Mouse (Mus musculus) limb, embryonic 15.5 days (tissue): ENCODE results near the gene Srcin1. TPM values are rescaled to one million over a fixed set of nuclear protein-coding genes. Genes with fewer than 3 reads are reported as not detected.

Experiments used
- ATAC-seq: fragments of 200-750 bp; cut with Nextera tagmentation; 2 replicates; pipeline ENCODE4 v1.8.0; 2017; ENCODE audit warnings: low read depth, moderate TSS enrichment; ENCODE audit not compliant: insufficient number of reproducible peaks, low FRiP score, low TSS enrichment
- H3K27ac ChIP-seq: fragments of 300-500 bp; sonication (generic); 2 replicates; pipeline ENCODE4 v1.5.1; 2015; ENCODE audit warnings: moderate library complexity, mild to moderate bottlenecking, inconsistent platforms
- H3K27me3 ChIP-seq: fragments of 300-500 bp; sonication (generic); 2 replicates; pipeline ENCODE4 v1.6.1; 2015; ENCODE audit warnings: inconsistent platforms
- H3K36me3 ChIP-seq: fragments of 300-500 bp; sonication (generic); 2 replicates; pipeline ENCODE4 v1.6.1; 2015; ENCODE audit warnings: inconsistent platforms
- H3K4me1 ChIP-seq: fragments of 300-500 bp; sonication (generic); 2 replicates; pipeline ENCODE4 v1.6.1; 2015; ENCODE audit warnings: inconsistent platforms
- H3K4me2 ChIP-seq: fragments of 300-500 bp; sonication (generic); 2 replicates; pipeline ENCODE4 v1.6.1; 2015; ENCODE audit warnings: mild to moderate bottlenecking, inconsistent platforms
- H3K4me3 ChIP-seq: fragments of 300-500 bp; sonication (generic); 2 replicates; pipeline ENCODE4 v1.5.1; 2015; ENCODE audit warnings: mild to moderate bottlenecking, inconsistent platforms
- H3K9ac ChIP-seq: fragments of 300-500 bp; sonication (generic); 2 replicates; pipeline ENCODE4 v1.6.1; 2015; ENCODE audit warnings: inconsistent platforms
- H3K9me3 ChIP-seq: fragments of 300-500 bp; sonication (generic); 2 replicates; pipeline ENCODE4 v1.6.1; 2016; ENCODE audit warnings: inconsistent platforms
- WGBS: fragments of 180-500 bp; shearing (Covaris S2); methylation state at CpG from one replicate; pipeline ENCODE4 v1.1.7; 2015; 5-methylcytosine and 5-hydroxymethylcytosine counted together
- polyA plus RNA-seq: library from polyadenylated mRNA; unstranded; fragments of >200 nt; fragmentation: Nextera tagmentation; extraction: Ambion mirVana; gene quantifications from 2 replicates; pipeline ENCODE4 v1.2.1, GENCODE M21; 2015

The Srcin1 gene
- polyA plus RNA-seq, 1 experiment from 2014 or later: 0.92 TPM

DNA sequence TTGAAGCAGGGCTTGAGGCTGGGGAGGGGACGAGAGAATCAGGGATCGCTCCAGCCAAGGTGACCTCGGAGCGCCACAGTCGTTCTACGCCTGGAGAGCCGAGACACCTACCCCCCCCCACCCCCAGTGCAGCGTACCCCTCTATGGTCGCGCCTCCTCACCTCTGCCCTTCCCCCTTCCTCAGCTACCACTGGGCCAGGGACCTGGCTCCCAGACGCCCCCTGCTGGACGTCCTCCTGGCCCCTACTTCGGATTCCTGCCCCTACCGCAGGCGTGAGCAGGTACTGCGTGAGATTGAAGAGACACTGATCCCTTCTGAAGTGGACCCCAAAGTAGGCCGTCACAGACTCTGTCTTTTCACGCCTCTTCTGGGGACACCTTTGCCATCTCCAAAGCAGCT is 348 bp downstream of the Srcin1 start:
- no peaks in the 10 kb centered on the region for H3K36me3 ChIP-seq
- peaks cover 63% of the 10 kb centered on the region for H3K27me3 ChIP-seq
- H3K27ac ChIP-seq: no peak overlapping the region
- peak overlapping the region; percentile 61 for H3K4me3 ChIP-seq
- 2% methylated on average over 18 of the region's 18 CpGs for WGBS
- peaks cover 73% of the 10 kb centered on the region for H3K4me1 ChIP-seq
- no peaks in the 10 kb centered on the region for H3K9me3 ChIP-seq
- ATAC-seq: 0 out of 2 replicates have a peak, but pooled peaks have one; percentile 17
- H3K4me2 ChIP-seq: peak overlapping the region; percentile 99
- peak overlapping the region; percentile 47; the same call in 1 of the 2 replicates for H3K9ac ChIP-seq

DNA sequence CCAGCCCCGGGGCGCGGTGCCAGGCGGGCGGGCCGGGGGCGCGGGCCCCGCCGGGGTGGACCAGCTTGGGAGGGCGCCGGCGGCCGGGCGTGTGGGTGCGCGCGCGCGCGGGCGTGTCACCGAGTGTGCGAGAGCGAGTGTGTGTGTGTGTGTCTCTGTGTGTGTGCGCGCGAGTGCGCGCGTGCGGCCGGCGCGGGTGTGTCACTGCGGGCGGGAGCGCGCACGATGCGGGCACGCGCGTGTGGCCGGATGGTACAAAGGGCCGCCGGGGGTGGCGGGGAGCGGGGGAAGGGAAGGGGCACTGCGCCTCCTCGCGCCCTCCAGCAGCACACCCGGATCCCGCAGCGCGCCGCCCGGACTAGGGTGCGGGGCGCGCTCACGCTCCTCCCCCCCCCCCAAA is 911 bp downstream of the Srcin1 start:
- ATAC-seq: 0 out of 2 replicates have a peak, but pooled peaks have one; percentile 3
- Histone ChIP-seq H3K9me3 (no peaks in the 10 kb centered on the region), H3K4me3 (peak overlapping the region; percentile 61), H3K9ac (peak overlapping the region; percentile 47), H3K4me2 (peak overlapping the region; percentile 99), H3K27ac (peak overlapping the region; percentile 22; the same call in 1 of the 2 replicates), H3K36me3 (no peaks in the 10 kb centered on the region), H3K27me3 (peaks cover 67% of the 10 kb centered on the region), H3K4me1 (peaks cover 79% of the 10 kb centered on the region)
- 1% methylated on average over 57 of the region's 62 CpGs for WGBS

DNA sequence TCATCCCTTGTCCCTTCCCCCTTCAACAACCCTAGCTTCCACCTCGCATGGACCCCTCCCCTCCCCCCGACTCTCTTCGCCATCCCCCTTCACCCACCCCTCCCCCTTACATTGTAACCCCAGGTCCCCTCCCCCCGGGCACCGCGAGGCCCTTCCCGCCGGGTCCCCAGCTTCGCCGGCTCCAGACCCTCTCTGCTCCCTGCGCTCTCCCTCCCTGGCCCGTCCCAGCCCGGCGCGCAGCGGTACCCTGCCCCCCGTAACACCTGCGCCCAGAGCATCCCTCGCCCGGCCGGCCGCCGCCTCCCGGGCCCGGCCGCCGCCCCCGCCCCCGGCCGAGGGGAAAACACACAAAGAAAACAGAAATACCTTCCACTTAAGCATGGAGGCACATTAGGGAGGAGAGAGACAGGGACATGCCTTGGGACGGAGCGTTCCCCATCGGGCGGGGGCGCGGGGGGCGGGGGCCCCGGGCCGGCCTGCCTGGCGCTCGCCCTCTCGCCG is 1.4 kb downstream of the Srcin1 start:
- Histone ChIP-seq H3K4me1 (peaks cover 84% of the 10 kb centered on the region), H3K9me3 (no peaks in the 10 kb centered on the region), H3K4me2 (peak overlapping the region; percentile 99), H3K4me3 (peak overlapping the region; percentile 61), H3K27me3 (peaks cover 70% of the 10 kb centered on the region), H3K9ac (peak overlapping the region; percentile 47), H3K36me3 (no peaks in the 10 kb centered on the region), H3K27ac (peak overlapping the region; percentile 22; the same call in 1 of the 2 replicates)
- ATAC-seq: no peak
- under 1% methylated on average over 29 of the region's 43 CpGs for WGBS

DNA sequence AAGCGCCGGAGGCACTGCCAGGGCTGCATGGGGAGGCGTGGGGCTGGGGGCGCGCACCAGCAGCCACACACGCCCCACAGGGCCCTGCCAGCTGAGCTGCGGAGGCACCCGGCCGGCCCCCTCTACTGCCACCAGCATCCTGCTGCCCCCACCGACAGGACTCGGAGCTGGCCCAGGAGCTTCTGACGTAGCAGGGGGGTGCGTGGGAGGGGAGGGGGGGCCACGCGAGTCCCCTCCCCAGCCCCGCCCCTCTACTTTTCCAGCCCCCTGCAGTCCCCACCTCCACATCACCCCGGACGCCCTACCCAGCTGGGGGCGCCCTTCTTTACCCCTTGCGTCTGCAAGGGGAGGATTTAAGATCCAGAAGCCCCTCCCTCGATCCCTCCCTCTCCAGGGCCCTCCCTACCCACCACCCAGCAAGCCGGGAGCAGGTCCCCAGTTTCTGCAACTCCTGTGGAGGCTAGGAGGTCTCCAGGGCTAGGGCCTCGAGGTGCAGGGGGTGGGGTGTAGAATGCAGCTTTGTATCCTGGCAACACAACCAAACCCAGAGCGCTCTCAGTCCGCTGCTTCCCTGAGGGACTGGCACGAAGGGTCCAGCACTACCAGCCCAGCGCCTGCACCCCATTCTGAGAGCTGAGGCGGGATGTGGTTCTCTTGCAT is 2.0 kb downstream of the Srcin1 start:
- Histone ChIP-seq H3K9me3 (no peaks in the 10 kb centered on the region), H3K27me3 (peaks cover 73% of the 10 kb centered on the region), H3K9ac (no peak overlapping the region), H3K4me1 (peaks cover 87% of the 10 kb centered on the region), H3K4me3 (peak overlapping the region; percentile 61), H3K4me2 (peak overlapping the region; percentile 99), H3K36me3 (no peaks in the 10 kb centered on the region), H3K27ac (no peak overlapping the region)
- no peak for ATAC-seq
- 2% methylated on average over 23 of the region's 28 CpGs for WGBS

DNA sequence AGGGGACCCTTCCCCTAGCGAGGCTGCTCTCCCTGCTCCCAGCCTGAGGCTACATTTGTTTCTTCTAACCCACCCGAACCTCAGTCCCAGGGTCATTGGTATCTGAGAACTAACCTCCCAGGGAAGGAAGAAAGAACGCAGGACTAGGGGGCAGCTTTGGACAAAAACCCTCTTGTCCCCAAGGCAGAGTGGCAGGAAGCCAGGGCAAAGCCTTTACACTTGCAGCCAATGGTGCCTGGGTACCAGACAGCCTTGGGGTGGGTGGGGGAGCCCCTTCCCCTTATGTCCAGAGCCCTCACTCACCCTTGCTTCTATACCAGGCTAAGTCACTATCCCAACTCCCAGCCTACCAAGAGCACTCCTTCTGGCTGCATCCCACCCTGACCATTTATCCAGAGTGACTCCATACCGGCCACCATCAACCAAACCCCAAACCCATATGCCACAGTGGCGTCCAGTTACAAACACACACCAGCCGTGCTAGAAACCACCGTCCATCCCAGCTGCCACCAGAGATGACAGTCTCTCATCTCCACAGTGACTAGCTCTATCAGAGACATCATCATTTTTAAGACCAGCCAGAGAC is 3.0 kb downstream of the Srcin1 start:
- no peak overlapping the region for H3K4me3 ChIP-seq

DNA sequence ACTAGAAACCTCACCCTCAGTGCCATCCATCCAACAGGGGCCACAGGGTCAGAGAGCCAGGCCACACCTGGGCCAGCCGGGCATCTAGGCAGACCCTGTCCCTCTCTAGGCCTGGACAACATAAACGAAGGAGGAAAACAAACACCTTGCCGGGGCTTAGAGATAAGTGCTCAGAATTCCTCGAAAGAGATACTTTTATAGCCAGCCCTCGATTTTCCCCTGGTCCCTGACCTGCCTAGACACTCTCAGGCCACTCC is 4.0 kb downstream of the Srcin1 start:
- Histone ChIP-seq H3K36me3 (no peaks in the 10 kb centered on the region), H3K27ac (no peak overlapping the region), H3K9me3 (no peaks in the 10 kb centered on the region), H3K9ac (no peak overlapping the region), H3K4me3 (no peak overlapping the region), H3K4me1 (peaks cover 93% of the 10 kb centered on the region), H3K4me2 (no peak overlapping the region), H3K27me3 (peaks cover 77% of the 10 kb centered on the region)
- WGBS: 23% methylated on average over 5 of the region's 5 CpGs
- ATAC-seq: no peak

More for the DNA sequence above, 3.0 kb downstream of the Srcin1 start:
- no peak overlapping the region for H3K27ac ChIP-seq
- no peak for ATAC-seq
- no peak overlapping the region for H3K4me2 ChIP-seq
- peaks cover 86% of the 10 kb centered on the region for H3K4me1 ChIP-seq
- no peaks in the 10 kb centered on the region for H3K9me3 ChIP-seq
- no peak overlapping the region for H3K9ac ChIP-seq
- WGBS: 21% methylated on average over 7 of the region's 7 CpGs
- H3K36me3 ChIP-seq: no peaks in the 10 kb centered on the region
- peaks cover 71% of the 10 kb centered on the region for H3K27me3 ChIP-seq

DNA sequence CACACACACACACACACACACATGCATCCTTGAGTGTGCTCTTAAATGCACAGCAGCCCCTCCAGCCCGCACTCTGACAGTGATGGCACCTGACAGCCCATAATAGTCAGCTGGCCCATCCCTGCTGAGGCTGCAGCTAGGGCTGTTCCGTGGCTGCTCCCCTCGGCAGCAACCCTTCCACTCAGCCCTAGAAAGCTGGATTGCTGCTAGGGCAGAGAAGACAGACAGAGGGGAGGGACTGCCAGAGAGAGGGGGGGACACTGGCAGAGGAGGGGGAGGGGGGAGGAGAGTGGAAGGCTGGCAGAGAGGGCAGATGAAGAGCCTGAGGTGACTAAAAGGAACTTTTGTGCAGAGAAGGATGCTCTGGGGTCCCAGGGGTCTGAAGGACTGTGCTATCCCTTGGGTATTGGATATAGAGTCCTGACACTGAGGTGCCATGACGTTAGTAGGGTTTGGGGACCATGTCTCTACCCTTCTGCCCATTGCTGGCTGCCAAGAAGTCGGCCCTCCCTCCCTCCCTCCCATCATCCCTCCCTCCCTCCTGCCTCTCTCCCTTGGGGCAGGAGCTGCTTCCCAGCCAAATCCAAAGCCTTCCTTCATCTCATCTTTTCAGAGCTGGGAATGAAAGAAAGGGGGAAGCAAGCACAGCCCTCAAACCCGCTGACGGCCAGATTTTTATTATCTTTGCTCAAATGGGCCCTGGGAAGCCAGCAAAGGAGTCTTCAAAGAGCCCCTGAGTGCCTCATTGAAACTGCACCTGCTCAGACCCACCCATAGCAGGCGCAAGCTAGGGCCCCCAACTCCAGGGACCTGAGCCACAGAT is 4.5 kb downstream of the Srcin1 start:
- no peak overlapping the region for H3K4me3 ChIP-seq
- peaks cover 77% of the 10 kb centered on the region for H3K27me3 ChIP-seq
- no peak overlapping the region for H3K9ac ChIP-seq
- H3K9me3 ChIP-seq: no peaks in the 10 kb centered on the region
- H3K4me2 ChIP-seq: peak overlapping the region; percentile 3; the same call in 1 of the 2 replicates
- no peak for ATAC-seq
- 8% methylated on average over 8 of the region's 8 CpGs for WGBS
- peaks cover 93% of the 10 kb centered on the region for H3K4me1 ChIP-seq
- no peaks in the 10 kb centered on the region for H3K36me3 ChIP-seq
- no peak overlapping the region for H3K27ac ChIP-seq

DNA sequence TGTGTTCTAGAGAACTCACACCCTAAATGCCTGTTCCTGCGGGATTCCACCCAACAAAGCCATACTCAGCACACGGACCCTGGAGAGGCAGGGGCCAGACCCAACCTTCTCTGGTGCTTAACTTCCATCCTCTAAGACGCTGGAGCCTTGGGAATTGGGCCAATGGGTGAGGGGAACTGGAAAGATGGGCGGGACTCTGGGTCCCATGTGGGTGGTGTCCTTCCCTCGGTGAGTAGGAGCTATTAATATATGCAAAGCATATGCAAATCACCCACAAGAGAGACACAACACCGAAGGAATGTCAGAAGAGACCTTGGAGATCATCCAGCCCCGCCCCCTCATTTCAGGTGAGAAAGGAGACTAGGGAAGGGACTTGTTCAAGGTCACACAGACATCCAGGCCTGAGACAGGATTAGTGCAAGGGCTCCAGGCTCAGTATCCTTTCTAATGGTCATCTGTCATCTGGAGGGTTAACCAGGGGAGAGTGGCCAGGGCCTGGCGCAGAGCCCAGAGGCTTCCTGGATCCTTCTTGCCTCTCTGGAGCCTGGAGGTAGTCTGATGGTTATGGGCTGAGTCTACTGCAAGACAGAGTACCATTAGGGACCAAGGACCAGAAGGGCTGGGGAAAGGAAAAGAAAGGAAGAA is 5.4 kb downstream of the Srcin1 start:
- H3K9ac ChIP-seq: no peak overlapping the region
- H3K4me1 ChIP-seq: peaks cover 88% of the 10 kb centered on the region
- H3K4me3 ChIP-seq: no peak overlapping the region
- H3K36me3 ChIP-seq: no peaks in the 10 kb centered on the region
- H3K4me2 ChIP-seq: no peak overlapping the region
- no peaks in the 10 kb centered on the region for H3K9me3 ChIP-seq
- H3K27ac ChIP-seq: no peak overlapping the region
- no peak for ATAC-seq
- 19% methylated on average over 8 of the region's 8 CpGs for WGBS
- peaks cover 77% of the 10 kb centered on the region for H3K27me3 ChIP-seq

DNA sequence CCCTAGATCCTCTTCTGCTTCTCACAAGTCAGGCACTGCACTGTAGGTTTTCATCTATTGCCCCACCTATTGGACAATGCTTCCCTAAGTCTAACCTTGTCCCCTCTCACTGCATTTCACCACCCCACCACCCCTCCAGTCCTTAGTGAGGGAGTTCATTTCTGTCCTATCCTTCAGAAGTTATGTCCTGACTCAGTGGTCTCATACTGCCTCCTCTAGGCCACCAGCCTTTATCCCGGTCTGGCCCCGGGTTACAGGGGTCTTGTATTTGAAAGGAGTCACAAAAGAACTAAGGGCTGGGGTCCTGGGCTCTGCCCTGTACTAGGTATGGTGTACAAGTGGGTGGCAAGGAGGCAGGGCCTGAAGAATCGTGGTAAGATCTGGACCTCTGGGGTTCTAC is 6.2 kb downstream of the Srcin1 start:
- Histone ChIP-seq H3K4me1 (peaks cover 80% of the 10 kb centered on the region), H3K9me3 (no peaks in the 10 kb centered on the region), H3K27ac (no peak overlapping the region), H3K9ac (no peak overlapping the region), H3K4me3 (no peak overlapping the region), H3K36me3 (no peaks in the 10 kb centered on the region), H3K4me2 (no peak overlapping the region), H3K27me3 (peaks cover 79% of the 10 kb centered on the region)
- ATAC-seq: no peak
- 53% methylated on average over 3 of the region's 3 CpGs for WGBS

DNA sequence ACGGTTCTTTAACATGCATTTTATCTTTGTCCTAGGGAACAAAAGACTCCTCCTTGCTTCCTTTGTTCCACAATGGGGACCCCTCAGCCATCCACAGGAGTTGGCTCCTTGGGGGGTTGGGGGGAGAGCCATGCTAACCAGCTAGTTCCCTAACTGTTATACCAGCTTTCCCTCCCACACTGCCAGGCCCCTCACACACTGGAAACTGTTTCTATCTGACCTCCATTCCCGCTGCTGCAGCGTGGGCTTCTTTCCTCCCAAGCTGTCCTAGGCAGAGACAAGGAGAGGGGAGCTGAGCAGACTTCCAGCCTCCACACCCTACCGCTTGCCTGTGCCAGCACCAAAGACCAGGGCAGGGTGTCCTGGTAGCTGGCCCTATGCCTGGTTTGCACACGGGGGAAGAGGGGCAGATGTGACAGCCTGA is 6.7 kb downstream of the Srcin1 start:
- peaks cover 79% of the 10 kb centered on the region for H3K27me3 ChIP-seq
- H3K9me3 ChIP-seq: no peaks in the 10 kb centered on the region
- no peaks in the 10 kb centered on the region for H3K36me3 ChIP-seq
- H3K4me3 ChIP-seq: no peak overlapping the region
- peaks cover 75% of the 10 kb centered on the region for H3K4me1 ChIP-seq
- 44% methylated on average over 5 of the region's 5 CpGs for WGBS
- no peak for ATAC-seq
- no peak overlapping the region for H3K9ac ChIP-seq
- no peak overlapping the region for H3K27ac ChIP-seq
- no peak overlapping the region for H3K4me2 ChIP-seq

DNA sequence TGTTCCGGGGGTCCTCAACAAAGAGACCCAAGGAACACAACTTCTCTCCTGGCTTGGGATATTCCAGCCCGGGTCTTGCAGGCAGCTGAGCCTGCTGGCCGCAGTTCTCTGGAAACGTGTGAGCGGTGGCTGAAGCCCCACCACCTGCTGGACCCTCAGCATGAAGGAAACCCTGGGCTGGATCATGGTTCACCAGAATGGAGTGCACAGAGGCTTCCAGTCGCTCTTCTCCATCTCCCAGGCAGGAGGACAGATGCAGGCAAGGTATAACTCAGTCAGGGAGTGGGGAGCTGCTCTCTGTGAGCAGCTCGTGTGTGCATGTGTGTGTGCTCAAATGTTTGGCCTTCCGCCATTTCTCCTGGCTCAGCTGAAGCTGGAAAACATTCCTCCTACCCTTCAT is 7.3 kb downstream of the Srcin1 start:
- ATAC-seq: peak; percentile 75
- H3K4me2 ChIP-seq: 0 out of 2 replicates have a peak overlapping the region, but pooled peaks have one; percentile 7
- no peak overlapping the region for H3K27ac ChIP-seq
- 8% methylated on average over 8 of the region's 8 CpGs for WGBS
- no peaks in the 10 kb centered on the region for H3K36me3 ChIP-seq
- H3K9me3 ChIP-seq: no peaks in the 10 kb centered on the region
- no peak overlapping the region for H3K4me3 ChIP-seq
- no peak overlapping the region for H3K9ac ChIP-seq
- peaks cover 72% of the 10 kb centered on the region for H3K4me1 ChIP-seq
- H3K27me3 ChIP-seq: peaks cover 79% of the 10 kb centered on the region
